Mouse (Mus musculus) forebrain, embryonic 12.5 days (tissue): ENCODE results near the gene Atrip. TPM values are rescaled to one million over a fixed set of nuclear protein-coding genes. Genes with fewer than 3 reads are reported as not detected.

ENCODE experiments used
- ATAC-seq: fragments of 200-750 bp; cut with Nextera tagmentation; 2 replicates; pipeline ENCODE4 v1.8.0; 2017; ENCODE audit warnings: moderate TSS enrichment; ENCODE audit not compliant: low FRiP score
- H3K27ac ChIP-seq: fragments of 300-500 bp; sonication (generic); 2 replicates; pipeline ENCODE4 v1.5.1; 2016; ENCODE audit warnings: mild to moderate bottlenecking
- H3K27me3 ChIP-seq: fragments of 300-500 bp; sonication (generic); 2 replicates; pipeline ENCODE4 v1.6.1; 2016; ENCODE audit warnings: mild to moderate bottlenecking
- H3K36me3 ChIP-seq: fragments of 300-500 bp; sonication (generic); replicated peaks from 2 replicates; pipeline ENCODE4 v1.6.1; 2016; ENCODE audit warnings: mild to moderate bottlenecking
- H3K4me1 ChIP-seq: fragments of 300-500 bp; sonication (generic); 2 replicates; pipeline ENCODE4 v1.6.1; 2016
- H3K4me2 ChIP-seq: fragments of 300-500 bp; sonication (generic); 2 replicates; pipeline ENCODE4 v1.6.1; 2016; ENCODE audit warnings: mild to moderate bottlenecking, moderate library complexity
- H3K4me3 ChIP-seq: fragments of 300-500 bp; sonication (generic); replicated peaks from 2 replicates; pipeline ENCODE4 v1.5.1; 2016; ENCODE audit warnings: mild to moderate bottlenecking
- H3K9ac ChIP-seq: fragments of 300-500 bp; sonication (generic); 2 replicates; pipeline ENCODE4 v1.6.1; 2016; ENCODE audit warnings: mild to moderate bottlenecking
- H3K9me3 ChIP-seq: fragments of 300-500 bp; sonication (generic); 2 replicates; pipeline ENCODE4 v1.6.1; 2016
- WGBS: fragments of 180-500 bp; shearing (Covaris S2); methylation state at CpG from one replicate; pipeline ENCODE4 v1.1.7; 2016; 5-methylcytosine and 5-hydroxymethylcytosine counted together
- polyA plus RNA-seq: library from polyadenylated mRNA; unstranded; fragments of >200 nt; fragmentation: Nextera tagmentation; extraction: Ambion mirVana; gene quantifications from 2 replicates; pipeline ENCODE4 v1.2.1, GENCODE M21; 2016

Gene Atrip
- polyA plus RNA-seq, 1 experiment from 2014 or later = 32.4 TPM

- peak overlapping the region; percentile 94; the same call in 1 of the 2 replicates for H3K4me2 ChIP-seq
- H3K4me1 ChIP-seq = peaks cover 20% of the 10 kb centered on the region
- ATAC-seq = no peak
- no peaks in the 10 kb centered on the region for H3K27me3 ChIP-seq
- H3K9ac ChIP-seq = no peak overlapping the region
- peaks cover 22% of the 10 kb centered on the region for H3K36me3 ChIP-seq
- H3K4me3 ChIP-seq = no peak overlapping the region
- 93% methylated on average over 3 of the region's 3 CpGs for WGBS
- no peak overlapping the region for H3K27ac ChIP-seq
- no peaks in the 10 kb centered on the region for H3K9me3 ChIP-seq
Measured at GRCm38 (mm10) chr9:109080516-109080915, 6.6 kb upstream of the Atrip start.

GRCm38 (mm10) chr9:109068095-109068735 lies 5.7 kb downstream of the Atrip start:
- no peaks in the 10 kb centered on the region for H3K27me3 ChIP-seq
- ATAC-seq = no peak
- no peak overlapping the region for H3K4me2 ChIP-seq
- H3K4me1 ChIP-seq = peaks cover 11% of the 10 kb centered on the region
- H3K9me3 ChIP-seq = no peaks in the 10 kb centered on the region
- H3K4me3 ChIP-seq = no peak overlapping the region
- peaks cover 86% of the 10 kb centered on the region for H3K36me3 ChIP-seq
- H3K27ac ChIP-seq = no peak overlapping the region
- H3K9ac ChIP-seq = no peak overlapping the region
- 94% methylated on average over 3 of the region's 3 CpGs for WGBS

- Histone ChIP-seq H3K27ac (no peak overlapping the region), H3K9ac (no peak overlapping the region), H3K4me1 (peaks cover 10% of the 10 kb centered on the region), H3K4me2 (no peak overlapping the region), H3K36me3 (peaks cover 88% of the 10 kb centered on the region), H3K27me3 (no peaks in the 10 kb centered on the region), H3K9me3 (no peaks in the 10 kb centered on the region), H3K4me3 (no peak overlapping the region)
- WGBS = 88% methylated on average over 5 of the region's 5 CpGs
- ATAC-seq = no peak
Measured at GRCm38 (mm10) chr9:109060898-109061295, 13.0 kb downstream of the Atrip start.

GRCm38 (mm10) chr9:109060184-109060897 lies 13.6 kb downstream of the Atrip start:
- no peak for ATAC-seq
- 92% methylated on average over 16 of the region's 16 CpGs for WGBS
- Histone ChIP-seq H3K27me3 (no peaks in the 10 kb centered on the region), H3K4me3 (no peak overlapping the region), H3K27ac (0 out of 2 replicates have a peak overlapping the region, but pooled peaks have one; percentile 72), H3K36me3 (peaks cover 82% of the 10 kb centered on the region), H3K9ac (no peak overlapping the region), H3K9me3 (no peaks in the 10 kb centered on the region), H3K4me2 (no peak overlapping the region), H3K4me1 (peaks cover 12% of the 10 kb centered on the region)

GRCm38 (mm10) chr9:109059136-109059903 lies 14.6 kb downstream of the Atrip start, which contains the start of gene Trex1:
Gene Trex1 (minus strand): TSS chr9:109059734.
- WGBS = 30% methylated on average over 15 of the region's 15 CpGs
- peak; percentile 78 for ATAC-seq

GRCm38 (mm10) chr9:109058006-109058765 lies 15.7 kb downstream of the Atrip start:
- no peak overlapping the region for H3K9ac ChIP-seq
- peaks cover 61% of the 10 kb centered on the region for H3K36me3 ChIP-seq
- H3K27ac ChIP-seq = 0 out of 2 replicates have a peak overlapping the region, but pooled peaks have one; percentile 72
- peaks cover 22% of the 10 kb centered on the region for H3K4me1 ChIP-seq
- H3K27me3 ChIP-seq = no peaks in the 10 kb centered on the region
- H3K9me3 ChIP-seq = no peaks in the 10 kb centered on the region
- 0 out of 2 replicates have a peak overlapping the region, but pooled peaks have one; percentile 43 for H3K4me2 ChIP-seq
- no peak for ATAC-seq
- 94% methylated on average over 19 of the region's 19 CpGs for WGBS
- H3K4me3 ChIP-seq = no peak overlapping the region

More at GRCm38 (mm10) chr9:109059136-109059903, 14.6 kb downstream of the Atrip start, which contains the start of gene Trex1:
- peak within 1 kb of the TSS; percentile 43 for H3K4me2 ChIP-seq
- peak within 1 kb of the TSS; percentile 72 for H3K27ac ChIP-seq
- H3K4me3 ChIP-seq = peak within 1 kb of the TSS; percentile 26
- H3K4me1 ChIP-seq = peaks cover 22% of the 10 kb centered on the region
- no peaks in the 10 kb centered on the region for H3K27me3 ChIP-seq
- peak within 1 kb of the TSS; percentile 50 for H3K9ac ChIP-seq
- no peaks in the 10 kb centered on the region for H3K9me3 ChIP-seq
- peaks cover 72% of the 10 kb centered on the region for H3K36me3 ChIP-seq

- 93% methylated on average over 5 of the region's 5 CpGs for WGBS
- Histone ChIP-seq H3K36me3 (peaks cover 54% of the 10 kb centered on the region), H3K4me3 (no peak overlapping the region), H3K9me3 (no peaks in the 10 kb centered on the region), H3K27ac (no peak overlapping the region), H3K4me2 (no peak overlapping the region), H3K27me3 (no peaks in the 10 kb centered on the region), H3K4me1 (peaks cover 22% of the 10 kb centered on the region), H3K9ac (no peak overlapping the region)
- ATAC-seq = no peak
Measured at GRCm38 (mm10) chr9:109057543-109057942, 16.4 kb downstream of the Atrip start.

- no peaks in the 10 kb centered on the region for H3K27me3 ChIP-seq
- ATAC-seq = no peak
- H3K4me1 ChIP-seq = peaks cover 22% of the 10 kb centered on the region
- 91% methylated on average over 4 of the region's 4 CpGs for WGBS
- H3K9ac ChIP-seq = no peak overlapping the region
- H3K9me3 ChIP-seq = no peaks in the 10 kb centered on the region
- H3K4me2 ChIP-seq = no peak overlapping the region
- no peak overlapping the region for H3K27ac ChIP-seq
- H3K36me3 ChIP-seq = peaks cover 48% of the 10 kb centered on the region
- H3K4me3 ChIP-seq = no peak overlapping the region
Measured at GRCm38 (mm10) chr9:109056916-109057315, 17.0 kb downstream of the Atrip start.

GRCm38 (mm10) chr9:109056081-109056690 lies 17.7 kb downstream of the Atrip start:
- H3K27me3 ChIP-seq = no peaks in the 10 kb centered on the region
- peaks cover 22% of the 10 kb centered on the region for H3K4me1 ChIP-seq
- 93% methylated on average over 17 of the region's 17 CpGs for WGBS
- H3K36me3 ChIP-seq = peaks cover 42% of the 10 kb centered on the region
- H3K4me2 ChIP-seq = no peak overlapping the region
- H3K4me3 ChIP-seq = no peak overlapping the region
- H3K9ac ChIP-seq = no peak overlapping the region
- no peak for ATAC-seq
- H3K9me3 ChIP-seq = no peaks in the 10 kb centered on the region
- no peak overlapping the region for H3K27ac ChIP-seq

GRCm38 (mm10) chr9:109055271-109056030 lies 18.5 kb downstream of the Atrip start:
- H3K9ac ChIP-seq = peak overlapping the region; percentile 29; the same call in 1 of the 2 replicates
- H3K27ac ChIP-seq = no peak overlapping the region
- peak overlapping the region; percentile 28; the same call in 1 of the 2 replicates for H3K4me3 ChIP-seq
- ATAC-seq = no peak
- peak overlapping the region; percentile 40 for H3K4me2 ChIP-seq
- H3K4me1 ChIP-seq = peaks cover 22% of the 10 kb centered on the region
- peaks cover 35% of the 10 kb centered on the region for H3K36me3 ChIP-seq
- no peaks in the 10 kb centered on the region for H3K9me3 ChIP-seq
- 91% methylated on average over 12 of the region's 12 CpGs for WGBS
- no peaks in the 10 kb centered on the region for H3K27me3 ChIP-seq

- H3K9ac ChIP-seq = peak overlapping the region; percentile 29
- peak overlapping the region; percentile 68 for H3K27ac ChIP-seq
- H3K4me2 ChIP-seq = peak overlapping the region; percentile 40
- ATAC-seq = peak; percentile 60; the same call in 1 of the 2 replicates
- peaks cover 28% of the 10 kb centered on the region for H3K36me3 ChIP-seq
- WGBS = 7% methylated on average over 7 of the region's 7 CpGs
- peak overlapping the region; percentile 28 for H3K4me3 ChIP-seq
- no peaks in the 10 kb centered on the region for H3K27me3 ChIP-seq
- H3K9me3 ChIP-seq = no peaks in the 10 kb centered on the region
- H3K4me1 ChIP-seq = peaks cover 22% of the 10 kb centered on the region
Measured at GRCm38 (mm10) chr9:109054712-109055111, 19.2 kb downstream of the Atrip start.
